Mouse (Mus musculus): ENCODE results near the gene She.

The She gene

GRCm38 (mm10) chr3:89817056-89817455 is 14.1 kb upstream of the She start:
- DNase-seq (ENCODE audit: low read depth): peak; percentile 63

GRCm38 (mm10) chr3:89818605-89819004 is 12.6 kb upstream of the She start:
- DNase-seq (ENCODE audit: low read depth): no peak

GRCm38 (mm10) chr3:89819897-89820296 is 11.3 kb upstream of the She start:
- no peak for DNase-seq (ENCODE audit: low read depth)

- no peak for DNase-seq (ENCODE audit: low read depth)
Observed at GRCm38 (mm10) chr3:89820311-89821095, 10.7 kb upstream of the She start.

GRCm38 (mm10) chr3:89821096-89821513 is 10.1 kb upstream of the She start:
- DNase-seq (ENCODE audit: low read depth): no peak

GRCm38 (mm10) chr3:89821548-89822480 is 9.4 kb upstream of the She start:
- no peak for DNase-seq (ENCODE audit: low read depth)

GRCm38 (mm10) chr3:89823594-89823993 is 7.6 kb upstream of the She start:
- no peak for DNase-seq (ENCODE audit: low read depth)

- DNase-seq (ENCODE audit: low read depth): no peak
Observed at GRCm38 (mm10) chr3:89826295-89826694, 4.9 kb upstream of the She start.

- no peak for DNase-seq (ENCODE audit: low read depth)
Observed at GRCm38 (mm10) chr3:89835362-89835761, 4.2 kb downstream of the She start.

- peak; percentile 57 for DNase-seq (ENCODE audit: low read depth)
Observed at GRCm38 (mm10) chr3:89842258-89842657, 11.1 kb downstream of the She start.

- DNase-seq (ENCODE audit: low read depth): no peak
Observed at GRCm38 (mm10) chr3:89843148-89843547, 12.0 kb downstream of the She start.

GRCm38 (mm10) chr3:89845814-89846213 is 14.6 kb downstream of the She start:
- DNase-seq (ENCODE audit: low read depth): no peak

GRCm38 (mm10) chr3:89847126-89847525 is 16.0 kb downstream of the She start:
- no peak for DNase-seq (ENCODE audit: low read depth)

- no peak for DNase-seq (ENCODE audit: low read depth)
Observed at GRCm38 (mm10) chr3:89847596-89847995, 16.4 kb downstream of the She start.

- no peak for DNase-seq (ENCODE audit: low read depth)
Observed at GRCm38 (mm10) chr3:89848083-89848482, 16.9 kb downstream of the She start.

- DNase-seq (ENCODE audit: low read depth): no peak
Observed at GRCm38 (mm10) chr3:89853752-89854151, 22.6 kb downstream of the She start.

GRCm38 (mm10) chr3:89857353-89857752 is 26.2 kb downstream of the She start:
- DNase-seq (ENCODE audit: low read depth): peak; percentile 48

GRCm38 (mm10) chr3:89858123-89858522 is 27.0 kb downstream of the She start:
- DNase-seq (ENCODE audit: low read depth): peak; percentile 87

GRCm38 (mm10) chr3:89858888-89859287 is 27.7 kb downstream of the She start:
- no peak for DNase-seq (ENCODE audit: low read depth)

- DNase-seq (ENCODE audit: low read depth): no peak
Observed at GRCm38 (mm10) chr3:89859936-89860335, 28.8 kb downstream of the She start.

GRCm38 (mm10) chr3:89860343-89860742 is 29.2 kb downstream of the She start:
- no peak for DNase-seq (ENCODE audit: low read depth)

GRCm38 (mm10) chr3:89861070-89861469 is 29.9 kb downstream of the She start:
- DNase-seq (ENCODE audit: low read depth): peak; percentile 96

- no peak for DNase-seq (ENCODE audit: low read depth)
Observed at GRCm38 (mm10) chr3:89862182-89862761, 31.1 kb downstream of the She start.

Data from NIH3T3 (cell line).